Mouse (Mus musculus): ENCODE results near the gene Ubxn4. TPM values are rescaled to one million over a fixed set of nuclear protein-coding genes. Genes with fewer than 3 reads are reported as not detected.
"Not testable (repeated sequence)": the region's sequence is repeated elsewhere in the genome, so short reads cannot be mapped to it uniquely, and the experiment has no call there.

Ubxn4 gene
- total RNA-seq, 2 experiments from 2014 or later, result 55.7 to 79.7 TPM

DNA sequence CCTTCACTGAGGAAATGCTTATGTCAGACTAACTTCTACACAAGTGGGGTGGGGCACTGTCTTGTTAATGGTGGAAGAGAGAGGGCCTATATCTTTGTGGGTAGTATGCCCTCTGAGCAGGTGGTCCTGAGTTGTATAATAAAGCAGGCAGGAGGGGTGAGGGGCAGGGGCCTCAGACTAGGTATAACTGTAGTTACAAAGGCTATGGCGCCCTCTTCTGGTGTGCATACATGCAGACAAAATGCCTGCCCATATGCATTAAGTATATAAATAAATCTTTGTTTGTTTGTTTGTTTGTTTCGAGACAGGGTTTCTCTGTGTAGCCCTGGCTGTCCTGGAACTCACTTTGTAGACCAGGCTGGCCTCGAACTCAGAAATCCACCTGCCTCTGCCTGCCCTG lies 65.3 kb downstream of the Ubxn4 start:
- no peak for ATAC-seq (replicated peaks; ENCODE audit: poor library complexity)

- ATAC-seq (replicated peaks; ENCODE audit: poor library complexity), result peak; percentile 97
Measured at GRCm38 (mm10) chr1:128314665-128315064, 70.9 kb downstream of the Ubxn4 start.

DNA sequence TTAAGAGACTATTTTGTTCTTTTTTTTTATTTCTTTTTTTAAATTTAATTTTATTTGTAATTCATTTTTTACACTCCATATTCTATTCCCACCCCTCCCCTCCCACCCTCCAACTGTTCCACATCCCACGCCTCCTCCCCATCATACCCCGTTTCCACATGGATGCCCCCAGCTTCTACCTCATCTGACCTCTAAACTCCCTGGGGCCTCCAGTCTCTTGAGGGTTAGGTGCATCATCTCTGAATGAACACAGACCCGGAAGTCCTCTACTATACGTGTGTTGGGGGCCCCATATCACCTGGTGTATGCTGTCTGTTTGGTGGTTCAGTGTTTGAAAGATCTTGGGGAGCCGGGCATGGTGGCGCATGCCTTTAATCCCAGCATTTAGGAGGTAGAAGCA lies 75.5 kb downstream of the Ubxn4 start:
- ATAC-seq (replicated peaks; ENCODE audit: poor library complexity), result not testable (repeated sequence)

DNA sequence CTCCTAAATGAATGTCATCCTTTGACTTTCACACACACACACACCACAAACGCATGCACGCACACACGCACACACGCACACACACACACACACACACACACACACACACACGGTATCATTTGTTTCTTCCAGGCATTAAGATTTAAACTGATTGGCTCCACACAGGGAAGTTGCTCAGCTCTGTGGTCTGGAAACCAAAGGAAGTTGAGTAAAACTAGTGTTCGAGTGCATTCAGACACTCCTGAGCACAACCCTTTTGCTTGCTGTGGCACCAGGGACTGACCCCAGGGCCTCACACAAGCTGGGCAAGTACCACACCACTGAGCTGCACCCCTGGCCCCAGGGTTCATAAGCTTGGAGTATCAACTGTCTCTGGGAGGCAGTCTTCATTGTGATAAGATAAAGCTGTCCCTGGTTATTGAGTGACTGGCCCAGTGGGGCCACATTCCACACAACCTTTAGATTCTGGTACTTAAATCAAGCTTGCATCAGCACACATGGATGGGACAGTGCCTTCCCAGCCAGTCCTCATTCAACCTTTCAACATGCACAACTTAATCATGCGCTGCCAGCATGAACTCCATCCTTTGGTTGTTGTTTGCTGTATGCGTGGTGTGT lies 79.4 kb downstream of the Ubxn4 start:
- ATAC-seq (replicated peaks; ENCODE audit: poor library complexity), result peak; percentile 87

DNA sequence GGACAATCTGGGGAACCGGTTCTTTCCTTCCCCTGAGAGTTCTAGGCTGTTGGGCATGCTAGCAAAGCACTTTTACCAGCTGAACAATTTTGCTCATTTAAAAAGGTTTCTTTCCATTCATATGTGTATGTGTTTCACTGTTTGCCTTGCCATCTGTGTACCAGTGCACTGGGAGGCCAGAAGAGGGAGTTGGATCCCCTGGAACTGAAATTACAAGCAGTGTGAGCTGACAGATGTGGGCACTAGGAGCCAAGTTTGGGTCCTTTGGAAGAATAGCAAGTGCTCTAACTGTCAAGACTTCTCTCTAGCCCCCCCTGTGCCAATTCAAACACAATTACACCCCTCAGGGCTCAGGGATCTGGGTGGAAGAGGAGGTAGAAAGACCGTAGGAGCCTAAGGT lies 81.0 kb downstream of the Ubxn4 start:
- no peak for ATAC-seq (replicated peaks; ENCODE audit: poor library complexity)

DNA sequence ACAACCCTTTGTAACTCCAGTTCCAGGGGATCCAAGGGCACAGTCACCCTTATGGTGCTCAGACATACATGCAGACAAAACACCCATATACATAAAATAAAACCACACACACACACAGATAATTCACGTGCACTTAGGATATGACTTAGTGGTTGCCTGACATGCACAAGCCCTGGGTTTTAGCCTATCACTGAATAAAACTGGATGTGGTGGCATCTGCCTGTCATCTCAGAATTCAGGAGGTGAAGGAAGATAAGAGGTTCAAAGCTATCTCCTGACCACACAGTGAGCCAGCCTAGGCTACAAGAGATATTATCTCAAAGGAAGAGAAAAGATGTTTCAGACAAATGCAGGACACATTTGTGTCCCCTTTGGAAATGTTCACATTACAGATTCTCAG lies 83.4 kb downstream of the Ubxn4 start:
- peak; percentile 37 for ATAC-seq (replicated peaks; ENCODE audit: poor library complexity)

- ATAC-seq (replicated peaks; ENCODE audit: poor library complexity), result no peak
Measured at GRCm38 (mm10) chr1:128328218-128328617, 84.5 kb downstream of the Ubxn4 start, which contains the start of gene Lct. Gene Lct, minus strand, starts transcription at chr1:128328318.

Other genes with a start within 250 kb of the Ubxn4 start
- 9.1 and 13.2 TPM in 2 replicates for gene Zranb3, start 140.9 kb upstream of the Ubxn4 start, total RNA-seq (2015)
- 12.9 and 14.1 TPM in 2 replicates for gene Zranb3, start 140.9 kb upstream of the Ubxn4 start, total RNA-seq (2017)
- 177 and 192 TPM in 2 replicates for gene R3hdm1, start 140.7 kb upstream of the Ubxn4 start, total RNA-seq (2015)
- 34.4 and 62.2 TPM in 2 replicates for gene R3hdm1, start 140.7 kb upstream of the Ubxn4 start, total RNA-seq (2017)
- gene Lct, start 84.4 kb downstream of the Ubxn4 start, total RNA-seq (2015), result 0.07 and 0.20 TPM in 2 replicates
- 0.75 TPM in 1 of 2 replicates, not detected in the other for gene Lct, start 84.4 kb downstream of the Ubxn4 start, total RNA-seq (2017)
- gene Mcm6, start 115.7 kb downstream of the Ubxn4 start, total RNA-seq (2015), result 331 and 334 TPM in 2 replicates
- 411 and 429 TPM in 2 replicates for gene Mcm6, start 115.7 kb downstream of the Ubxn4 start, total RNA-seq (2017)
- gene Dars, start 173.4 kb downstream of the Ubxn4 start, total RNA-seq (2015), result 238 and 252 TPM in 2 replicates
- 287 and 313 TPM in 2 replicates for gene Dars, start 173.4 kb downstream of the Ubxn4 start, total RNA-seq (2017)

Data from megakaryocyte progenitor cell, adult 5-6 weeks (primary cell).